Mouse (Mus musculus) cerebellum, postnatal 25 days (tissue): Measurements from ENCODE around the gene Szt2.

Experiments used
- DNase-seq, 2 experiments: peaks; one replicate each; pipeline ENCODE4 v3.0.0; 2021; ENCODE audit warnings: mixed read lengths in 2 of 2

Gene Szt2

GRCm38 (mm10) chr4:118356738-118357137 lies 52.3 kb downstream of the Szt2 start:
- DNase-seq, result no peak

DNA sequence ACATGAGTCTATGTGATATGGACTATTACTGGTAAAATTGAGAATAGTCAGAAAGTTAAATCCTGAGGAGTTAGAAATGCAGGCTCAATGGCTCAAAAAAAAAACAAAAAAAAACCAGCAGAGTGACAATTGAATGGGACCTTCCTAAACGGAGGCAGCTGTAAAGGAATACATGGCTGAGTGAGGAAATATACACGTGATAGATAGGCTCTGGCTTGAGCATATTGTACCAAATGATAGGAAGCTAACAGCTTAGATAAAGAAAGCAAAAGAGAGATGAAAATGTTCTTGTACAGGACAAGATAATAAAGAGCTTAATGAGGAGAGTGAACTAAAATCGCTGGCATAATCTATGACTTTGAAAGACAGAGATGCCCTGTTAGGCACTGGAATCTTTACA lies 54.8 kb downstream of the Szt2 start:
- DNase-seq, result no peak

- DNase-seq, result no peak
Measured at GRCm38 (mm10) chr4:118353689-118354088, 55.4 kb downstream of the Szt2 start.

- no peak for DNase-seq
Measured at GRCm38 (mm10) chr4:118351828-118352227, 57.2 kb downstream of the Szt2 start.

DNA sequence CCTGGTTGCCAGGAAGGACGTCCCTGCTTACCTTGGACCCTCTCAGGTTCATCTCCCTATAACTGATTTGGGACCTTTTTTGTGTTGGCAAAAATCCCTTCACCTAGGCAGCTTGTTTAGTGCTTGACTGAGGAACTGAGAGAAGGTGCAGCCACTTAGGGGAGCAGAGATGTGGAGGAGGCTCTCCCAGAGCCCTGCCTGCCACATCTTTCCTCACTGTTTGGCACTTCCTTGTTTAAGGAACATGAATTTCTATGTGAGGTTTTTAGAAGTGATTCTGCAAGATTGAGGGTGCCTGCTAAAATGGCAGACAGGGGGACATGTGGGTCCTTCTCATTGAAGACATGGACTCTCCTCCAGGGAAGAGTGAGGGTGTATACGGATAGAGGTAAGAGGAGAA lies 58.2 kb downstream of the Szt2 start:
- no peak for DNase-seq

- DNase-seq, result no peak
Measured at GRCm38 (mm10) chr4:118347529-118348309, 61.4 kb downstream of the Szt2 start.

DNA sequence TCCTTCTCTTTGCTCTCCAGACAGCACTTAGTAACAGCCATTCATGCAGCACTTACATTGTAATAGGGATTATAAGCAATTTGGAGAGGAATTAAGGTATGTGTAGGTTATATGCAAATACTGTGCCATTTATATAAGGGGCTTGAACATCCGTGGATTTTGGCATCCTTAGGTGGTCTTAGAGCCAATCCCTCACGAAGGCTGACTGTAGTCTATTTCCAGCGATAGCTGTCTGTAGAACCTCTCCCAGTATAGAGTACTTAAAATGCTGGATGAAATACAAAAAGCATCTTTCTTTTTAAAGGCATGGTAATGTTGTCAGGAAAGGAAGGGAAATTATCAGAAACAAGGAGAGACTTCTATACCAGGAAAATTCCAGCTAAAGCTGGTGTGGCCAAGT lies 67.6 kb downstream of the Szt2 start:
- no peak for DNase-seq

DNA sequence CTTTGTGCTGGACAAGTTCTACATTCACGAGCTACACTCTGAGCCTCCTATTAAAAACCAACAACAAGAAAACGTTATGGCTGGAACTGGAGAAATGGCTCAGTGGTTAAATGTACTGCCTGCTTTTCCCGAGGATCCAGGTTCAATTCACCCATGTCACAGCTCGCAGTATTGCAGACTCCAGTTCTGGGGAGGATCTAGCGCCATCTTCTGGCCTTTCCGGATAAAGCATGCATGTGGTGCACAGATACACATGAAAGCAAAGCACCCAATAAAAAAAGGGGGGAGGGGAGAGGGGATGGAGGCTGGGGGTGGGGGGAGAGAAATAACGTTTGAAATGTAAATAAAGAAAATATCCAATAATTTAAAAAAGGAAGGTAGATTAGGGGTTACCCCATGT lies 72.4 kb downstream of the Szt2 start:
- peak; percentile 26 to 58 for DNase-seq

DNA sequence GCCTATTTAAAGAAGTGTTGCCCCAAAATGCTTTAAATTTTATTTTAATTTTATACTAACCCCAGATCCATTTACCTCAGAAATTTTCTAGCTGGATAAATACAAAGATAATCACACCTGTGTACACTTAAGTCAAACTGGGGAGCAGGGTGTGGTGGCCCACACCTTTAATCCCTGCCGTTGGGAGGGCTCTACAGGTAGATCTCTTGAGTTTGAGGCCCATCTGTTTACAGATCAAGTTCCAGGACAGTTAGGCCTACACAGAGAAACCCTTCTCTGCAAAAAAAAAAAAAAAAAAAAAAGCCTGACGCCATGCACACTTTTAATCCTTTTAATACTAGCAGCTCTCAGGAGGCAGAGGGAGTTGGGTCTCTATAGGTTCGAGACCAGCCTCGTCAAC lies 73.1 kb downstream of the Szt2 start:
- DNase-seq, result no peak

DNA sequence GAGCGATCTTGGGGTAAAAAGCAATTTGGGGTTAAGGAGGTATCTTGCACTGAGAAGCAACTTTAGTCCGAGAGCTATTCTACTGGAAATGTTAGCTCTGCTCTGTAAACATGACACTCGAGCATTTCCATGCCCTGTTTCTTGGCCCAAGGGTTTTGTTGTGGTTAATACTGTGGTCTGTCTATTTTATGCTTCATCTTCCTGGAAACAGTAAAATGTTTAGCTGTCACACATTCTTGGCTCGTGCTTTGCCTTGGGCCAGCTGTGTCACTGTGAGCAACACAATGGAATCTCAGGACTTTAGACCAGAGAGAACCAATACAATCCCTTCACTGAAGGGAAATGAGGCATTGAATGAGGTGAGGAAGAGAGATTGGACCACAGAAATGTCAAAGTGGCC lies 77.3 kb downstream of the Szt2 start:
- no peak for DNase-seq

GRCm38 (mm10) chr4:118326476-118326875 lies 82.6 kb downstream of the Szt2 start:
- no peak for DNase-seq

DNA sequence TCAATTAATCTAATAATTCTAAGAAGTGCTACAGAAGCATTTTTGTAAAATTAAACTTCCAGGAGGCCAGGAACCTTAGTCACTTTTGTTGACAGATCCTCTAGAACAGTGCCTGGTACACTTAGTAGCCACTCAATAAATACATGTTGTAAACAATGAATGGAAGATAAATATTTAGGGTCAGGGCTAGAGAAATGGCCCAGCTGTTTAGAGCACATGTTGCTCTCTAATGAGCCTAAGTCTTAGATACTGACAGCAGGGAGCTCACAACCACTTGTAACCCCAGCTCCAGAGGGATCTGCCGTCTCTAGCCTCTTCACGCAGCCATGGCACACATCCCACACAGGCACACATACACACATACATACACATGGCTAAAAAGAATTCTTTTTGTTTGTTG lies 88.4 kb downstream of the Szt2 start:
- no peak for DNase-seq

DNA sequence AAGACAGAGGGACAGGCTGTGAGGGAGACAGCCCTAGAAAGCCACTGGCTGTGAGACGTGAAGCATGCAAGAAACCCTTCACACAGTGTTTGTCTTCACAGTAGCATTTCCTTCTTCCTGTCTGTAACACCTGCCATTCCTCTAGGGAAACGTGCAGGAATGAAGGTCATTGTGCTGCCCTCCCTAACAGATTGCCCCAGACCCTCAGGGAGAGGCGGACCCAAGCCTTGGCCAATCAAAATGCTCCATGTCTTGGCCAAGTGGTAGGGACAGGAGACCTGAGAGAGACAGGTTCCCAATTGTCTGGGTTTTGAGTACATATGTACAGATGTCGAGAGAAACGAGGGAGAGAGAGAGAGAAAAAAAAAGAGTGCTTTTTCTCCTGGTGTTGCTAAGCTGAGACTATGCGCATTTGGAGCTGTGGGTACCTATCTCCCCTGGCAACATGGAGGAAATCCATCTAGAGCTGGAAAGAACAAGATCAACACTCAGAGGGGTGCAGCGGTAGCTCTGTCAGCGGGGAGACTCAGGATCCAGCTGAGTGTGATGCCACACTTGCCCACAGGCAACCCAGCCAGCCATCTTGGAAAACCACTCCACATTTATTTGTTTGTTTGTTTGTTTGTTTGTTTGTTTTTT lies 89.2 kb downstream of the Szt2 start:
- DNase-seq, result no peak

- no peak for DNase-seq
Measured at GRCm38 (mm10) chr4:118316662-118317061, 92.4 kb downstream of the Szt2 start.

DNA sequence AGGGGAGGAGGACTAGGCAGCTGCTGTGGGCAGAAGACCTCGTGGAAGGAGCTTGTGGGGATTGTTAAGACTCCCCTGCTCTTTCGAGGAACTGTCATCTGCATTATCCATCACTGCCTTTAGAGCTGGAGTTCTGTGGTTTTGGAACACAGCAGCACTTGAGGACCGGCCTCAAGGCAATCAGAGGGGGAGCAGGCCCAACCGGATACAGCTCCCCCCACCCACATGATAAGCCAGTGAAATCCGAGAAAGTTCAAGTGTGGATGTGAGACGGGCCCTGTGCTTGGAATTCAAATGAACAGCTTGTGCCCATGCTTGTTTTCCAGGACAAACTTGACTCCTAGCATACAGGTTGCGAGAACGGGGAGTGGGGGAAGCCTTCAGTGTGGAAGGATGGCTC lies 93.8 kb downstream of the Szt2 start:
- DNase-seq, result no peak
